Mouse (Mus musculus): ENCODE results near the gene Nek8.
"Not testable (repeated sequence)": the region's sequence is repeated elsewhere in the genome, so short reads cannot be mapped to it uniquely, and the experiment has no call there.

Nek8 gene

DNA sequence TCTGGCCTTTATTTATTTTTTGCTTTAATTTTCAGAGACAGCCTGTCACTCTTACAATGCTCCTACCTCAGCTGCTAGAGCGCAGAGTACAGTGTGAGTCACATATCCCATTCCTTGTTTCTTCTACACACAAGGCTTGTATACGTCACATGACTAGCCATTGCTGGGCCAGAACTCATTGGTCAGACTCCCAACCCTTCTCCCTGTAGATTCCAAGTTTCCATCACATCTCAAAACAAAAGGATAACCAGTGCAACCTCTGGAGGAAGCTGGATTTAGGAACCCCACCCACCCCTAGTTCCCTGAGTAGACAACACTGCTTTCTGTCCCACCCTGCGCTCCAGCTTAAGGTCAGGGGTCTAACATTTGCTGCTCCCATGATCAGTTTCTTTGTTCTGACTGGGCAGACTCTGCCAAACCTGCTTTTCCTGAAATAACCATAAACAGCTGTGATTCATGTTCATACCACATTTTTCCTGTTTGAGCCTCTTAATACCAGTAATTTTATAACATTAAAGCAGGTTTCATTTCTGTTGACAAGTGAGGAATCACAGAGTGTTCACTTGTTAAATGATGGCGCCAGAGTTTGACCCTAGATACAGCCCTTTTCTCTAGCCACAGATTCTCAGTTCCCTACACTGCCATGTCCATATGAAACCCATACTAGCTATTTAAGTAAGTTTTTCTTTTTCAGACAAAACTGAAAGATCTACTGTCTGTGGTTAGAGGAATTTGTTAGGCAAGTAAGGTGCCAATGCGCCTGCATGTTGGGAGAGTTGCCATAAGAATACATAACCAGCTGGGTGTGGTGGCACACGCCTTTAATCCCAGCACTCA is 29.6 kb downstream of the Nek8 start:
- DNase-seq (ENCODE audit: low read depth, low spot score) = no peak

DNA sequence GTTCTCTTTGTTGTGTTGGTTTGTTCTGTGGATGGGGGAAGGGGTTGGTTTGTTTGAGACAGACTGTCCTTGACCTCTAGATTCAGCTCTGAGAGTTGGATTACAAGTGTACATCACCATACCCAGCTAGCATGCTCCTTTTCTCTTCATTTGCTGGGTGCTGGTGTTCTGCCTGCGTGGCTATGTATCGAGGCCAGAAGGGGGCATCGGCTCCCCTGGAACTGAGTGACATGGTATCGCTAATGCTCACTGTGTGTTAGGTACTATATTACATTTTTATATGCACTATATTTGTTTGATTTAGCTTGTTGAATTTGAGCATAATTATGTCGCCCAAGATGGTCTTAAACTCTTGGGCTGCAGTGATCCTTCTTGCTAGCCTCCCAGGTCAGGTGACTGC is 30.3 kb downstream of the Nek8 start:
- no peak for DNase-seq (ENCODE audit: low read depth, low spot score)

DNA sequence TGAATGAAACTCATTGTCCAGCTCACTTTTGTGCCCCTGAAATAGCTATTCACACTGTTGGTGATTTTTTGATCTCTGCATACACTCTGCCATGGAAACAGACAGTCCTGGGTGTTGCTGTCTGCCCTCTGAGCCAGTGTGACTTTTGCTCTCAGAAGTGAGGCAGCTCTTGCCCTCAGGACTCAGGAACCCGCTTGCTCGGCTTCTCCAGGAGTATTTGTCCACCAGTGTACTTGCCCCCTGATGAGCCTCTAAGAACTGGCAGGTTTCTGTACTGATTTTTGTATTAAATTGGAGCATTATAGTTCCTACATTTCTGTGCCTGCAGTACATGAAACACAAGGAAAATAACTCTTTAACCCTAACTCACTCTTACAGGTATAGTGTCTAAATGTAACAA is 33.0 kb downstream of the Nek8 start:
- no peak for DNase-seq (ENCODE audit: low read depth, low spot score)

DNA sequence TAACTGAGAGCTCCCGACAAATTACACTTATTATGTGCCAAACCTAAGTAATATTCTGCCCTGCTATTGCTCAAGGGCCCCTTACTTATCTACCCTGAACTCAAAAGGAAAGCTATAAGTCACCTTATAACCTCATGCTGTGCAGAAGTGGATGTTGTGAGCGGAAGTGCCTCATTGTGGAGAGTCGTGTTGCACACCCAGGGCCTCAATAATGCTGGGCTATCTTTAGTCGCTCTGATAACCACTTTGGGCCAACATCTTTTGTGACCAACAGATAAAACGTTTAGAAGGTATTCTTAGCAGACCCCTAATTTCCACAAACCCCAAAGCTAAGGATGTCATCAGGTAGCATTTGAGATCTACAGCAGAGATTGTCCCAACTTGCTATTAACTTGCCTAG is 35.8 kb downstream of the Nek8 start:
- DNase-seq (ENCODE audit: low read depth, low spot score) = no peak

DNA sequence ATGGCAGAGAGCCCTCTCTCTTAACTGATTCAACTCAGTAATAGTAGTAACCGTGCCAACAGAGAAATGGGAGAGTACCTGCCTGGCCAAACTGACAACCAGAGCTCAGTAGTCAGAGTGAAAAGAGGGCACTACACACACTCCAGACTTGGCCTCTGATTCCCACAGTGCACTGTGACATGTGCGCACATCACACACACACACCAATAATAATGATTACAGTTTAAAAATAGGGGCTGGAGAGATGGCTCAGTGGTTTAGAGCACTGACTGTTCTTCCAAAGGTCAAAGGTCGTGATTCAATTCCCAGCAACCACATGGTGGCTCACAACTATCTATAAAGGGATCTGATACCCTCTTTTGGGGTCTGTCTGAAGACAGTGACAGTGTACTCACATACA is 38.5 kb downstream of the Nek8 start:
- no peak for DNase-seq (ENCODE audit: low read depth, low spot score)

DNA sequence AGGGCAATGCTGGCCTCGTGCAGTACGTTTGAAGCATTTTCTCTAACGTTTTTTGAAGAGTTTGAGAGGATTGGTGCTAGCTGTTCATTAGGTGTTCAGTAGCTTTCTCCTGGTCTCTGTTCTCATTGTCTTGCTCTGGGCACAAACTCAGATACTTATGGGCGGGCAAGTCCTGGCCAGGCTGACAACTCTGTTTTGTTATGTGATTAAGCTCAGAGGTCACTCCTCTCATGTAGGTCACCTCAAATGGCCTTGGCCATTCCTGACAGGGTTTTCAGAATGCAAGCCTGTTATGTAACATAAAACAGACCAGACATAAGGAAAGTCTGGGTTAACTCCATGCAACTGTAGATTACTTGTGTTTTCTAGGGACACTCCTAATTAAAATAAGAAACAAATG is 38.9 kb downstream of the Nek8 start:
- no peak for DNase-seq (ENCODE audit: low read depth, low spot score)

DNA sequence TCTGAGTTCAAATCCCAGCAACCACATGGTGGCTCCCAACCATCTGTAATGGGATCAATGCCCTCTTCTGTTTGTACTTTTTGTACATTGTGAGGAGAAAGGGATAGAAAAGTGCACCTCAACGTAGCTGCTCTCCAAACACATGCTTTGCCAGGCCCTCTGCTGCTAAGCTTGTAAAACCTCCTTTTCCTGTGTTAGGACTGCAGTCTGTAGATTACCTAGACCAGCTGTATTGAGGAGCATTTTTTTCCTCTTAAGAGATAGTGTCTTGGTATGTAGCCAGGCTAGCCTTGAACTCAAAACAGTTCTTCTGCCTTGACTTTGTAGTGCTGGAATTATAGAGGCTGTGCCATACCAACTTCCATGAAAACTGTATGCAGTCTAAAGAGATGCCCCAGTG is 40.3 kb downstream of the Nek8 start:
- DNase-seq (ENCODE audit: low read depth, low spot score) = no peak

DNA sequence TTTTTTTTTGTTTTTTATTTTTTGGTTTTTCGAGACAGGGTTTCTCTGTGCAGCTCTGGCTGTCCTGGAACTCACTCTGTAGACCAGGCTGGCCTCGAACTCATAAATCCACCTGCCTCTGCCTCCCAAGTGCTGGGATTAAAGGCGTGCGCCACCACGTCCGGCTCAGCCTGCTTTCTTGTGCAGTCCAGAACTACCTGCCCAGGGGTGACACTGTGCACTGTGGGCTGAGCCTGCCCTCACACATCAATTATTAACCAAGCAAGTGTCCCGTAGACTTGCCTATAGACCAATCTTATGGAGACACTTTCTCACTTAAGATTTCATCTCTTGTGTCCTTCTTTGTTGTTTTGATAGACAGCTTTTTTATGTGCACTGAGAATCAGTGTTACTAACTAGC is 41.2 kb downstream of the Nek8 start:
- not testable (repeated sequence) for DNase-seq (ENCODE audit: low read depth, low spot score)

DNA sequence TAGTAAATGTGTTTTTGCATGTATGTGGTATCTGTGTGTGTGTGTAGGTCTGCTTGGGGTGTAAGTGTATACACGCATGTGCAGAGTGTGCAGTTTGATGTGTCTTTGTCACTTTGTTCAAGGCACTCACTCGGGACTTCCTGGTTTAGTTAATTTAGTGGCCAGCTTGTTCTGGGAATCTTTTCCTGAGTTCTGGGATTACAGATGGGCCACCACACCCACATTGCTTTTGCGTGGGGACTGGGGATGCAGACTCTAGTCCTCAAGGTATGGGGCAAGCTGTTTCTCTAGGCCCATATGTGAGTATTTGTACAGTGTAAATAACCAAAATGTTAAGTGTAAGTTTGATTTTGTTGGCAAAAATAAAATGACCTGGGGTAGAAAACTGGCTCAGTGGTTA is 42.1 kb downstream of the Nek8 start:
- no peak for DNase-seq (ENCODE audit: low read depth, low spot score)

DNA sequence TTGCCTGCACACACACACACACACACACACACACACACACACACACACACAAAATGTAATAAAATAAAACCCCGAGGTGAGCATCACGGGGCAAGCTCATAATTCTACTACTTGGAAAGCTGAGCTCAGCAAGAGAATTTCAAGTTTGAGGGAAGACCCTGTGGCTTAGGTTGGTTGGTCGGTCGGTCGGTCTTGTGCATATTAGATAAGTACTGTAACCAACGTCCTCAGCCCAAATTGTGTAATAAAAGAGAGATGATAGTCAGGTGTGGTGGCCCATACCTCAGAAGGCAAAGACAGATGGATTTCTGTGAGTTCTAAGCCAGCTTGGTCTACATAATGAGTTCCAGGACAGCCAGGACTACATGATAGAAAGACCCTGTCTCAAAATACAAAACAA is 42.6 kb downstream of the Nek8 start:
- no peak for DNase-seq (ENCODE audit: low read depth, low spot score)

DNA sequence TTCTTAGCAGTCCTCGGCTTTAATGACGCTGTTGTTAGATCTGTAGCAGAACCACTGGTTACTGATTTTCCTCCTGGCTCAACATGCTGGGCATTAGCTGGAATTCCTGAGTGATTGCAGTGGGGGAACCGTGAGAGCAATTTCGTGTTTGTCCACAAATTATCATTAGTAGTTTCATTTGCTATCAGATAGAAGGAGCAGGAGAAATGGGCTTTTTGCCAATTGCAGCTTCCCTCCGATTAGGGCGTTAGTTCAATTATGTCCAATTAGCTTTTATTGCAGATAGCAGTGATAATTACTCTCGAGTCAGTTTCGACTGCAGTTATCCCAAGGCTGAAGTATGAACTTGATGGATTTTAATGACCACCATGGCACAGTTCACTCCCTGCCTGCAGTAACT is 47.0 kb downstream of the Nek8 start:
- no peak for DNase-seq (ENCODE audit: low read depth, low spot score)

DNA sequence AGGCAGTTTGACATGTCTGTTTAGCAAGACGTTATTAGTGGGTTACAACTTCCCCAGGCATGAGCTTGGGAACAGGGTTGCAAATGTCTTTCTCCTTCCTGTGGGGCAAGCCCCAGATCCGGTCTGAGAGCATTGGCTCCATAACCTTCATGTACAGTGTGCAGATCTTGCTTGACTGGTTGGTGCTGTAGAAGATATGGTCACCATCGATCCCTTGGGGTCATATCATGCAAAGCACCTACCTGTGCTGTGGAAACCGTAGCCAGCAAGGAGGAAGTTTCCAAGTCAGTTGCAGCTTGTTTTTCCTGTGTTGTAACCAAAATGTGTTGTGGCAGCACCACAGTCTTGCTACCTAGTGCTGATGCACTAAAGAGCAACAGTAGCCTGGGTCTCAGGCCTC is 49.7 kb downstream of the Nek8 start:
- DNase-seq (ENCODE audit: low read depth, low spot score) = no peak

DNA sequence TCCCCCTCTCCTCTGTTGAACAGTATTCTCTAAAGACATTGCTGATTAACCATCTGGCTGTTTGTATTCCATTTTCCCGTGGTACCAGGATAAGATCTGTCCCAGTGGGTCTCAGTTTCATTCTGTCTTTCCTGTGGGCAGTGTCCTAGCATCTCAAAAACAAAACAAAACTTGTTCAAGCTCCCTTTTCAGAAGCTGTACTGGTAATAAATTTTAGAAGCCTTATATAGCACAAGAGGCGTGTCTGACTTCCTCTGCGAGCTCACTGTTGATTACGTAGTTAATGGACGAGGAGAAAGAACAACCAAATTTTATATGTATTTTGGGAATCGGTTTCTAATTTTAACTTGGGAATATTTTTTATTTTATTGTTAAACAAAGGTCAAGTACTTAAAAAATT is 50.8 kb downstream of the Nek8 start:
- no peak for DNase-seq (ENCODE audit: low read depth, low spot score)

DNA sequence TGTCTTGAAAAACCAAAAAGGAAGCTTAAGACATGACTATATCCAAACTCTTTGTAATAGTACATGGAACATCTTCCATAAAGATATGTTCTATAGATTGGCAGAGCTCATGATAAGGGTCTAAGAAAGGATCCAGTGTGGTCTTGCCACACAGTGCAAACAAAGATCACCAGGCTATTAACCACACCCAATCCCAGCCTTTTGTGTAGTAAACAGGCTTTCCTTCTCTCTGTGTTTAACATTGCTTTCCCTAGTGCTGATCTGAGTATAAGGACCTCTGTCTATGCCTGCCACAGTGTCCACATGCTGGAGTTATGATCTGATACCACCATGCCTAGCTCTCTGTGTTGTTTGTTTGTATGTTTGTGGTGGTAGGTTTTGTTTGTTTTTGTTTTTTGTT is 52.7 kb downstream of the Nek8 start:
- no peak for DNase-seq (ENCODE audit: low read depth, low spot score)

DNA sequence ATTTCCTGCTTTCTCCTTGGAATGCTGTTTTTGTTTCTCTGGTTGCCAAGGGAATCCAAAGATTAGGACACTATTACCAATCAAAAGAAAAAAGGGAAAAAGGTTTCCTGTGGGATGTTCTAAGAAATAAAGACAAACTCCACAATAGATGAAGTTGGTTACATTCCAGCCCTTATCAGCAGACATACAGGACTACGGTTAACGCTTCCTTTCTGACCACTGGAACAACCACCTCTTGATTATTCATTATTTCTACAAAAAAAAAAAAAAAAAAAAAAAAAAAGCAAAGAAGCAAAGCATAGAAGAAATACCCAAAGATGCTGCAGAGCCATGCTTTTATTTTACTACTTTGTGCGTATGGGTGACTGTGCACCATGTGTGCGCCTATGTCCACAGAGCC is 53.7 kb downstream of the Nek8 start:
- DNase-seq (ENCODE audit: low read depth, low spot score) = no peak

DNA sequence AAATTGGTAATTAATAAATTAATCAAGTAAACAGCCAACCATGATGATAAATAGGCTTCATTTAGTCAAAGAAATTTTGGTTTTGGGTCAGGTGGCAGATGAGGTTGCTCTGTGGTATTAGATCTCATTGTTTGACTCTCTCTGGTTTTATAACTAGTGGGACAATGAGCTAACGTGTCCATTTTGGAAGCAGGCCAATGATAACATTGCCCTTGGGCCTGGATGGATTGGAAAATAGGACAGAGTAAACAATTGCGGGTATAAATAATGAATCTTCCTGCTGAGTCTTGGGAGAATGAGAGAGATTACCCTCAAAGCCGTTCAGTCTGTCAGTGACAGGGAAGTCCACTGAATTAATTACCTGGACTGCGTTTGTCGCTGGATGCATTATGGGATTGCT is 55.3 kb downstream of the Nek8 start:
- DNase-seq (ENCODE audit: low read depth, low spot score) = no peak

DNA sequence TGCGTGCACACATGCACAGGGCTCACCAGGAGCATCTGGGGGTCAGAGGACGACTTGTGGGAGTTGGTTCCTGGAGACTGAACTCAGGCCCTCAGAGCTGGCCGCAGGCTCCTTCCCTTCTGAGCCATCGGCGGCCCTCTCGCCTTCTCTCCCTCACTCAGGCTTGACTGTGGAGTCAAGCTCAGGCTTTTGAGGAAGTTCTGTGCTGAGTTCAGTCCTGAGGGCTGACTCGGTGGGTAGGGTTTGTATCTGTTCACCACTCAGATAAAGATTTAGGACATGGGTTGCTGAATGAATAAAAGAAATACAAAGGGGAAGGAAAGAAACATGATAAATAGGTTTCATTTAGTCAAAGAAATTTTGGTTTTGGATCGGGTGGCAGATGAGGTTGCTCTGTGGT is 56.6 kb downstream of the Nek8 start:
- no peak for DNase-seq (ENCODE audit: low read depth, low spot score)

DNA sequence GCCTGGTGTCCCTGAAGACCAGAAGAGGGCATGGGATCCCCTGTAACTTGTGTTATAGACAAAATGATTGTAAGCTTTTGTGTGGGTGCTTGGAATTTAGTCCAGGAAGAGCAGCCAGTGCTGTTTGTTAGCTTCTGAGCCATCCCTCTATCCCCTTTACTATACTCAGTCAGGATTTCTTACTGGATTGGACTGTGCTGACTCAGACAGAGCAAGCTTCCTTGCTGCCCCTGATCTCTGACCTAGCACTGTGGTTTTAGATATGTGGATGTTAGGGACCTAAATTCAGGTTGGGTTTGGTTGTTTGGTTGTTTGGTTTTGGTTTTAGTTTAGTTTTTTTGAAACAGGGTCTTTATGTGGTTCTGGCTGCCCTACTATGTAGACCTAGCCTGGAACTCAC is 58.0 kb downstream of the Nek8 start:
- DNase-seq (ENCODE audit: low read depth, low spot score) = no peak

DNA sequence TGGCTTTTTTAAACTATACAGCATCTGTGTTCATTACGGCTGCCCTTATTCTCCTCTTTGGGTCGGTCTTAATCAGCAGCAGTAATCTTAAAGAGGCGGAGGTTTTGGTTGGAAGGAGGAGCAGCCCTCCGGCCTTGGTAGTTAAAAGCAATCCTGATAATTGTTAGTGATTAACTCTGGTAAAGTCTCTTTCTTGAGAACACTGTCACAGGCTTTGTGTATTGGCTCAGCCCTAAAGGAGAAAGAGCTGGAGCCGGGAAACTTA is 60.4 kb downstream of the Nek8 start:
- DNase-seq (ENCODE audit: low read depth, low spot score) = no peak
